Mouse (Mus musculus) limb, embryonic 14.5 days (tissue): Measurements from ENCODE around the gene Izumo2. TPM values are rescaled to one million over a fixed set of nuclear protein-coding genes. Genes with fewer than 3 reads are reported as not detected.

Source experiments
- ATAC-seq: fragments of 200-750 bp; cut with Nextera tagmentation; 2 replicates; pipeline ENCODE4 v1.8.0; 2017; ENCODE audit warnings: low read depth, moderate number of reproducible peaks, moderate TSS enrichment; ENCODE audit not compliant: low FRiP score
- DNase-seq: peaks from one replicate; pipeline ENCODE4 v3.0.0-alpha.2; 2015; ENCODE audit warnings: low spot score
- H3K27ac ChIP-seq: fragments of 300-500 bp; sonication (generic); replicated peaks from 2 replicates; pipeline ENCODE4 v1.5.1; 2014; ENCODE audit warnings: low read depth, mild to moderate bottlenecking, low read length, moderate library complexity, mixed read lengths
- H3K27me3 ChIP-seq: fragments of 300-500 bp; sonication (generic); 2 replicates; pipeline ENCODE4 v1.6.1; 2014; ENCODE audit warnings: low read length, mixed read lengths; ENCODE audit not compliant: control insufficient read depth, insufficient read depth
- H3K36me3 ChIP-seq: fragments of 300-500 bp; sonication (generic); 2 replicates; pipeline ENCODE4 v1.6.1; 2014; ENCODE audit warnings: mild to moderate bottlenecking, low read length, moderate library complexity, mixed read lengths; ENCODE audit not compliant: control insufficient read depth, insufficient read depth
- H3K4me1 ChIP-seq: fragments of 300-500 bp; sonication (generic); 2 replicates; pipeline ENCODE4 v1.6.1; 2014; ENCODE audit warnings: antibody characterized with exemption, low read length, mixed read lengths; ENCODE audit not compliant: control insufficient read depth, insufficient read depth
- H3K4me2 ChIP-seq: fragments of 300-500 bp; sonication (generic); replicated peaks from 2 replicates; pipeline ENCODE4 v1.6.1; 2014; ENCODE audit warnings: low read depth, mild to moderate bottlenecking, low read length, moderate library complexity; ENCODE audit not compliant: severe bottlenecking
- H3K4me3 ChIP-seq: fragments of 300-500 bp; sonication (generic); replicated peaks from 2 replicates; pipeline ENCODE4 v1.5.1; 2014; ENCODE audit warnings: low read length
- H3K9ac ChIP-seq: fragments of 300-500 bp; sonication (generic); 2 replicates; pipeline ENCODE4 v1.6.1; 2014; ENCODE audit warnings: mild to moderate bottlenecking, low read depth, low read length, moderate library complexity; ENCODE audit not compliant: severe bottlenecking
- H3K9me3 ChIP-seq: fragments of 300-500 bp; sonication (generic); 2 replicates; pipeline ENCODE4 v1.6.1; 2016; ENCODE audit warnings: low read length; ENCODE audit not compliant: control insufficient read depth
- POLR2A ChIP-seq: fragments of 200-500 bp; IDR thresholded peaks from 2 replicates; pipeline ENCODE4 v1.8.0; 2012; ENCODE audit warnings: inconsistent platforms, mild to moderate bottlenecking, moderate library complexity, borderline replicate concordance; ENCODE audit not compliant: insufficient read depth, insufficient read length; ENCODE audit errors: extremely low read depth
- WGBS: fragments of 180-500 bp; shearing (Covaris S2); extraction: QIAGEN DNeasy Blood & Tissue Kit; methylation state at CpG from one replicate; pipeline ENCODE4 v1.1.7; 2014; 5-methylcytosine and 5-hydroxymethylcytosine counted together
- polyA plus RNA-seq, 2 experiments: library from polyadenylated mRNA; depleted of rRNA in 1 of 2; stranded (reverse) in 1 of 2; unstranded in 1 of 2; fragments of >200 nt; fragmentation: Nextera tagmentation in 1 of 2; extraction: Ambion mirVana in 1 of 2; gene quantifications; 2 replicates each; pipeline versions ENCODE4 v1.2.1 to v1.2.3; 2012 to 2014

Izumo2 gene
- polyA plus RNA-seq, 2 experiments = not detected

DNA sequence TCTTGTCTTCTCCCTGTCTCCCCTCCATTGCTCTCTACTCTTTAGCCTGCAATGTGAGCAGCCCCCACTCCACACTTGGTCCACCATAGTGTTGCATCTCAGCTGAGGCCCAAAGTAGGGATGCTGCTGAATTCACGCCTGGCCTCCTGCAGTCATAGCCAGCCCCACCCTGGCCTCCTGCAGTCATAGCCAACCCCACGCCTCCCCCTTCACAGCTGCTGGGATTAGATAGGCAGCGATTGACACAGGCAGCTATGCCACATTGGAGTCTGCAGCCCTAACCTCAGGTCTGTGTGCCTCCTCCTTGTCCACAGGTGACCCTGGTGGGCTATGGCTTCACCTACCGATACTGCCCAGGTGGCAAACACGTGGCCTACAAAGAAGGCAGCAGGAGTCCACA, 59.6 kb downstream of the Izumo2 start:
- peaks cover 85% of the 10 kb centered on the region for H3K36me3 ChIP-seq
- WGBS = 90% methylated on average over 5 of the region's 5 CpGs
- H3K4me1 ChIP-seq = no peaks in the 10 kb centered on the region

More for the DNA sequence above, 59.6 kb downstream of the Izumo2 start:
- H3K27ac ChIP-seq = no peak overlapping the region
- TF ChIP-seq POLR2A = no peak
- H3K27me3 ChIP-seq = no peaks in the 10 kb centered on the region
- H3K9ac ChIP-seq = no peak overlapping the region
- H3K4me3 ChIP-seq = no peak overlapping the region
- H3K9me3 ChIP-seq = no peaks in the 10 kb centered on the region
- ATAC-seq (no peak), DNase-seq (no peak)
- H3K4me2 ChIP-seq = no peak overlapping the region

Other genes starting within 250 kb of the Izumo2 start
- 1.8 and 3.1 TPM in 2 replicates for gene Aspdh, start 243.4 kb upstream of the Izumo2 start, polyA plus RNA-seq (2012; rRNA removed)
- 0.37 and 0.58 TPM in 2 replicates for gene Aspdh, start 243.4 kb upstream of the Izumo2 start, polyA plus RNA-seq (2014; fragmentation: Nextera tagmentation; extraction: Ambion mirVana)
- 167 and 215 TPM in 2 replicates for gene Josd2, start 240.8 kb upstream of the Izumo2 start, polyA plus RNA-seq (2012; rRNA removed)
- gene Josd2, start 240.8 kb upstream of the Izumo2 start, polyA plus RNA-seq (2014; fragmentation: Nextera tagmentation; extraction: Ambion mirVana) = 78.9 and 81.5 TPM in 2 replicates
- gene Emc10, start 212.2 kb upstream of the Izumo2 start, polyA plus RNA-seq (2012; rRNA removed) = 182 and 265 TPM in 2 replicates
- 149 and 151 TPM in 2 replicates for gene Emc10, start 212.2 kb upstream of the Izumo2 start, polyA plus RNA-seq (2014; fragmentation: Nextera tagmentation; extraction: Ambion mirVana)
- 19.8 and 21.5 TPM in 2 replicates for gene Fam71e1, start 212.2 kb upstream of the Izumo2 start, polyA plus RNA-seq (2012; rRNA removed)
- 12.2 and 13.6 TPM in 2 replicates for gene Fam71e1, start 212.2 kb upstream of the Izumo2 start, polyA plus RNA-seq (2014; fragmentation: Nextera tagmentation; extraction: Ambion mirVana)
- 0.03 TPM in 2 replicates for gene Mybpc2, start 184.1 kb upstream of the Izumo2 start, polyA plus RNA-seq (2012; rRNA removed)
- gene Mybpc2, start 184.1 kb upstream of the Izumo2 start, polyA plus RNA-seq (2014; fragmentation: Nextera tagmentation; extraction: Ambion mirVana) = 0.06 and 0.15 TPM in 2 replicates
- gene Spib, start 176.7 kb upstream of the Izumo2 start, polyA plus RNA-seq (2012; rRNA removed) = 1.1 and 1.5 TPM in 2 replicates
- gene Spib, start 176.7 kb upstream of the Izumo2 start, polyA plus RNA-seq (2014; fragmentation: Nextera tagmentation; extraction: Ambion mirVana) = 0.43 and 0.59 TPM in 2 replicates
- 102 and 133 TPM in 2 replicates for gene Pold1, start 159.9 kb upstream of the Izumo2 start, polyA plus RNA-seq (2012; rRNA removed)
- gene Pold1, start 159.9 kb upstream of the Izumo2 start, polyA plus RNA-seq (2014; fragmentation: Nextera tagmentation; extraction: Ambion mirVana) = 62.1 and 63.1 TPM in 2 replicates
- gene Nr1h2, start 154.8 kb upstream of the Izumo2 start, polyA plus RNA-seq (2012; rRNA removed) = 88.9 and 117 TPM in 2 replicates
- 63.8 and 75.9 TPM in 2 replicates for gene Nr1h2, start 154.8 kb upstream of the Izumo2 start, polyA plus RNA-seq (2014; fragmentation: Nextera tagmentation; extraction: Ambion mirVana)
- 1.4 and 1.5 TPM in 2 replicates for gene Napsa, start 136.4 kb upstream of the Izumo2 start, polyA plus RNA-seq (2012; rRNA removed)
- gene Napsa, start 136.4 kb upstream of the Izumo2 start, polyA plus RNA-seq (2014; fragmentation: Nextera tagmentation; extraction: Ambion mirVana) = 2.2 and 2.3 TPM in 2 replicates
- 2.7 and 3.8 TPM in 2 replicates for gene Kcnc3, start 118.1 kb upstream of the Izumo2 start, polyA plus RNA-seq (2012; rRNA removed)
- gene Kcnc3, start 118.1 kb upstream of the Izumo2 start, polyA plus RNA-seq (2014; fragmentation: Nextera tagmentation; extraction: Ambion mirVana) = 0.23 and 0.29 TPM in 2 replicates
- gene Myh14, start 37.9 kb upstream of the Izumo2 start, polyA plus RNA-seq (2012; rRNA removed) = 1.7 and 2.5 TPM in 2 replicates
- 3.7 and 4.8 TPM in 2 replicates for gene Myh14, start 37.9 kb upstream of the Izumo2 start, polyA plus RNA-seq (2014; fragmentation: Nextera tagmentation; extraction: Ambion mirVana)
- gene Vrk3, start 39.7 kb downstream of the Izumo2 start, polyA plus RNA-seq (2012; rRNA removed) = 39.9 and 44.6 TPM in 2 replicates
- 28.8 and 30.9 TPM in 2 replicates for gene Vrk3, start 39.7 kb downstream of the Izumo2 start, polyA plus RNA-seq (2014; fragmentation: Nextera tagmentation; extraction: Ambion mirVana)
- gene Zfp473, start 42.3 kb downstream of the Izumo2 start, polyA plus RNA-seq (2012; rRNA removed) = 1.1 and 1.6 TPM in 2 replicates
- gene Zfp473, start 42.3 kb downstream of the Izumo2 start, polyA plus RNA-seq (2014; fragmentation: Nextera tagmentation; extraction: Ambion mirVana) = 1.4 and 1.7 TPM in 2 replicates
- gene Nup62, start 107.3 kb downstream of the Izumo2 start, polyA plus RNA-seq (2012; rRNA removed) = 92.5 and 133 TPM in 2 replicates
- 53.0 and 53.9 TPM in 2 replicates for gene Nup62, start 107.3 kb downstream of the Izumo2 start, polyA plus RNA-seq (2014; fragmentation: Nextera tagmentation; extraction: Ambion mirVana)
- 0.87 and 1.0 TPM in 2 replicates for gene Il4i1, start 107.6 kb downstream of the Izumo2 start, polyA plus RNA-seq (2012; rRNA removed)
- 1.6 and 2.5 TPM in 2 replicates for gene Il4i1, start 107.6 kb downstream of the Izumo2 start, polyA plus RNA-seq (2014; fragmentation: Nextera tagmentation; extraction: Ambion mirVana)
- 47.9 and 69.8 TPM in 2 replicates for gene Atf5, start 107.9 kb downstream of the Izumo2 start, polyA plus RNA-seq (2012; rRNA removed)
- 3.1 and 3.7 TPM in 2 replicates for gene Atf5, start 107.9 kb downstream of the Izumo2 start, polyA plus RNA-seq (2014; fragmentation: Nextera tagmentation; extraction: Ambion mirVana)
- 179 and 270 TPM in 2 replicates for gene Akt1s1, start 140.2 kb downstream of the Izumo2 start, polyA plus RNA-seq (2012; rRNA removed)
- 66.1 and 70.5 TPM in 2 replicates for gene Akt1s1, start 140.2 kb downstream of the Izumo2 start, polyA plus RNA-seq (2014; fragmentation: Nextera tagmentation; extraction: Ambion mirVana)
- 86.0 and 103 TPM in 2 replicates for gene Tbc1d17, start 140.3 kb downstream of the Izumo2 start, polyA plus RNA-seq (2012; rRNA removed)
- 76.0 and 81.7 TPM in 2 replicates for gene Tbc1d17, start 140.3 kb downstream of the Izumo2 start, polyA plus RNA-seq (2014; fragmentation: Nextera tagmentation; extraction: Ambion mirVana)
- 28.7 and 32.0 TPM in 2 replicates for gene Pnkp, start 148.4 kb downstream of the Izumo2 start, polyA plus RNA-seq (2012; rRNA removed)
- gene Pnkp, start 148.4 kb downstream of the Izumo2 start, polyA plus RNA-seq (2014; fragmentation: Nextera tagmentation; extraction: Ambion mirVana) = 23.8 and 26.6 TPM in 2 replicates
- 751 and 1,065 TPM in 2 replicates for gene Ptov1, start 161.0 kb downstream of the Izumo2 start, polyA plus RNA-seq (2012; rRNA removed)
- gene Ptov1, start 161.0 kb downstream of the Izumo2 start, polyA plus RNA-seq (2014; fragmentation: Nextera tagmentation; extraction: Ambion mirVana) = 471 and 513 TPM in 2 replicates
- gene Med25, start 184.0 kb downstream of the Izumo2 start, polyA plus RNA-seq (2012; rRNA removed) = 142 and 181 TPM in 2 replicates
- 69.1 and 73.5 TPM in 2 replicates for gene Med25, start 184.0 kb downstream of the Izumo2 start, polyA plus RNA-seq (2014; fragmentation: Nextera tagmentation; extraction: Ambion mirVana)
- gene Fuz, start 187.3 kb downstream of the Izumo2 start, polyA plus RNA-seq (2012; rRNA removed) = 48.7 and 72.6 TPM in 2 replicates
- gene Fuz, start 187.3 kb downstream of the Izumo2 start, polyA plus RNA-seq (2014; fragmentation: Nextera tagmentation; extraction: Ambion mirVana) = 21.7 and 25.0 TPM in 2 replicates
- gene Ap2a1, start 220.8 kb downstream of the Izumo2 start, polyA plus RNA-seq (2012; rRNA removed) = 113 and 141 TPM in 2 replicates
- gene Ap2a1, start 220.8 kb downstream of the Izumo2 start, polyA plus RNA-seq (2014; fragmentation: Nextera tagmentation; extraction: Ambion mirVana) = 72.2 and 75.7 TPM in 2 replicates
- gene Tsks, start 234.5 kb downstream of the Izumo2 start, polyA plus RNA-seq (2012; rRNA removed) = 0.05 TPM in 1 of 2 replicates, not detected in the other
- 0.14 TPM in 1 of 2 replicates, not detected in the other for gene Tsks, start 234.5 kb downstream of the Izumo2 start, polyA plus RNA-seq (2014; fragmentation: Nextera tagmentation; extraction: Ambion mirVana)